Mouse (Mus musculus) frontal cortex, adult (tissue): ENCODE data around the gene Kctd7.

Source experiments
- ATAC-seq: cut with Nextera tagmentation; 2 replicates; pipeline ENCODE4 v1.9.2; 2017; ENCODE audit warnings: mild to moderate bottlenecking, moderate library complexity, mixed read lengths; ENCODE audit not compliant: low TSS enrichment

The Kctd7 gene

GRCm38 (mm10) chr5:130191865-130192264 lies 47.2 kb downstream of the Kctd7 start:
- no peak for ATAC-seq

GRCm38 (mm10) chr5:130192356-130192944 lies 47.8 kb downstream of the Kctd7 start:
- ATAC-seq: no peak

GRCm38 (mm10) chr5:130193760-130194159 lies 49.1 kb downstream of the Kctd7 start:
- no peak for ATAC-seq

GRCm38 (mm10) chr5:130196307-130196706 lies 51.6 kb downstream of the Kctd7 start:
- ATAC-seq: peak; percentile 34; the same call in 1 of the 2 replicates

- ATAC-seq: no peak
Observed at GRCm38 (mm10) chr5:130197454-130197853, 52.8 kb downstream of the Kctd7 start.

GRCm38 (mm10) chr5:130197981-130198380 lies 53.3 kb downstream of the Kctd7 start:
- no peak for ATAC-seq

GRCm38 (mm10) chr5:130200233-130201029 lies 55.8 kb downstream of the Kctd7 start:
- ATAC-seq: no peak

GRCm38 (mm10) chr5:130203948-130204347 lies 59.3 kb downstream of the Kctd7 start:
- no peak for ATAC-seq

GRCm38 (mm10) chr5:130204560-130204959 lies 59.9 kb downstream of the Kctd7 start:
- ATAC-seq: no peak
